Mouse (Mus musculus) intestine, postnatal 0 days (tissue): ENCODE results near the gene Cfap100. TPM values are rescaled to one million over a fixed set of nuclear protein-coding genes. Genes with fewer than 3 reads are reported as not detected.

ENCODE experiments used
- ATAC-seq: fragments of 200-750 bp; cut with Nextera tagmentation; 2 replicates; pipeline ENCODE4 v1.8.0; 2017; ENCODE audit warnings: mild to moderate bottlenecking, moderate TSS enrichment, moderate library complexity
- H3K27ac ChIP-seq: fragments of 300-500 bp; sonication (generic); 2 replicates; pipeline ENCODE4 v1.5.1; 2014; ENCODE audit warnings: mild to moderate bottlenecking, low read depth, low read length, moderate library complexity
- H3K27me3 ChIP-seq: fragments of 300-500 bp; sonication (generic); replicated peaks from 2 replicates; pipeline ENCODE4 v1.6.1; 2014; ENCODE audit warnings: low read length, mixed read lengths; ENCODE audit not compliant: control insufficient read depth, insufficient read depth
- H3K36me3 ChIP-seq: fragments of 300-500 bp; sonication (generic); 2 replicates; pipeline ENCODE4 v1.6.1; 2014; ENCODE audit warnings: mild to moderate bottlenecking, moderate library complexity; ENCODE audit not compliant: control insufficient read depth, insufficient read depth
- H3K4me1 ChIP-seq: fragments of 300-500 bp; sonication (generic); replicated peaks from 2 replicates; pipeline ENCODE4 v1.6.1; 2014; ENCODE audit warnings: antibody characterized with exemption, low read length, mixed read lengths; ENCODE audit not compliant: control insufficient read depth, insufficient read depth
- H3K4me2 ChIP-seq: fragments of 300-500 bp; sonication (generic); replicated peaks from 2 replicates; pipeline ENCODE4 v1.6.1; 2014; ENCODE audit warnings: low read depth, mild to moderate bottlenecking, moderate library complexity
- H3K4me3 ChIP-seq: fragments of 300-500 bp; sonication (generic); 2 replicates; pipeline ENCODE4 v1.5.1; 2014; ENCODE audit warnings: low read depth, low read length
- H3K9ac ChIP-seq: fragments of 300-500 bp; sonication (generic); 2 replicates; pipeline ENCODE4 v1.6.1; 2014; ENCODE audit warnings: mild to moderate bottlenecking, low read depth, low read length
- H3K9me3 ChIP-seq: fragments of 300-500 bp; sonication (generic); 2 replicates; pipeline ENCODE4 v1.6.1; 2016; ENCODE audit warnings: mixed run types; ENCODE audit not compliant: control insufficient read depth
- CTCF ChIP-seq: sonication (generic); IDR thresholded peaks from 2 replicates; pipeline ENCODE4 v1.5.1; 2016; ENCODE audit warnings: low read depth, mild to moderate bottlenecking, control low read depth, antibody characterized with exemption, moderate library complexity
- WGBS: fragments of 180-500 bp; shearing (Covaris S2); extraction: QIAGEN DNeasy Blood & Tissue Kit; methylation state at CpG from one replicate; pipeline ENCODE4 v1.1.7; 2014; 5-methylcytosine and 5-hydroxymethylcytosine counted together
- polyA plus RNA-seq: library from polyadenylated mRNA; unstranded; fragments of >200 nt; fragmentation: Nextera tagmentation; extraction: Ambion mirVana; gene quantifications from 2 replicates; pipeline ENCODE4 v1.2.1, GENCODE M21; 2015

The Cfap100 gene
- polyA plus RNA-seq, 1 experiment from 2014 or later = not detected

- Histone ChIP-seq H3K4me3 (no peak overlapping the region), H3K36me3 (no peaks in the 10 kb centered on the region), H3K9me3 (no peaks in the 10 kb centered on the region), H3K27me3 (no peaks in the 10 kb centered on the region), H3K4me2 (no peak overlapping the region), H3K27ac (no peak overlapping the region), H3K4me1 (peaks cover 9% of the 10 kb centered on the region), H3K9ac (no peak overlapping the region)
- no peak for TF ChIP-seq CTCF
- 85% methylated on average over 6 of the region's 6 CpGs for WGBS
- ATAC-seq = no peak
Measured at GRCm38 (mm10) chr6:90360922-90361614, 67.5 kb downstream of the Cfap100 start.

DNA sequence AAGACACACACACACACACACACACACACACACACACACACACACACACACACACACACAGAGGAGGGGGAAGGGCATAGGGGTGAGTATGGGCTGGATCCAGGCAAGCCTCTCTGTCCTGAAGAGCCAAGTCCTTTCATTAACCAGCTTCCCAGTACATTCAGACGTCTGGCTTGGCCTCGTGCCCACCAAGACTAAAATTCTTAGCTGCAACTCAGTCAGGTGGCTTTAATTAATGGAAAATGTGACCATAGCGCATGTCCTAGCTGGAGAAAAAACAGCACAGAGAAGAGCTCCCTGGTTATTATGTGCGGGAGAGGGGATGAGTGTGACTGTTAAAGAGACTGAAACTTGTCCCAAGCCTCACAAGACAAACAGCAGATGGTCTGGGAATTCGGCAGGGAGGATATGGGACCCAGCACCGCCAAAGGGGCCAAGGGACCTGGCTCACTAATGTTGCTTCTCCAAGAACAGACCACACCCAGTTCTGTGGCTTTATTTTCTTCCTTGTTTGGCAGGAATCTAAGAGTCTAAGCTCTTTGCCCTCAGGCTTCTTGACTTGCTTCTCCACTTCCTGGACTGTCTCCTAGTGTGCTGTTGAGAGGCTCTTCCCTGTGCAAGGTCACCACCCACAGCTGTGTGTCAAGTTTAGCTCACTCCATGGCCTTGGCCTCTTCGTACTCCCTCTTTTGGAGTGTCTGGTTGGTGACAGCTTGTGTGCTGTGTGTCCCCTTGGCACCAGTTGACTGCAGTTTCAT lies 68.4 kb downstream of the Cfap100 start:
- Histone ChIP-seq H3K4me2 (no peak overlapping the region), H3K9ac (no peak overlapping the region), H3K36me3 (no peaks in the 10 kb centered on the region), H3K9me3 (no peaks in the 10 kb centered on the region), H3K4me1 (peaks cover 9% of the 10 kb centered on the region), H3K27ac (peak overlapping the region; percentile 28; the same call in 1 of the 2 replicates), H3K4me3 (no peak overlapping the region), H3K27me3 (no peaks in the 10 kb centered on the region)
- peak; percentile 88 for ATAC-seq
- 23% methylated on average over 7 of the region's 7 CpGs for WGBS
- no peak for TF ChIP-seq CTCF

DNA sequence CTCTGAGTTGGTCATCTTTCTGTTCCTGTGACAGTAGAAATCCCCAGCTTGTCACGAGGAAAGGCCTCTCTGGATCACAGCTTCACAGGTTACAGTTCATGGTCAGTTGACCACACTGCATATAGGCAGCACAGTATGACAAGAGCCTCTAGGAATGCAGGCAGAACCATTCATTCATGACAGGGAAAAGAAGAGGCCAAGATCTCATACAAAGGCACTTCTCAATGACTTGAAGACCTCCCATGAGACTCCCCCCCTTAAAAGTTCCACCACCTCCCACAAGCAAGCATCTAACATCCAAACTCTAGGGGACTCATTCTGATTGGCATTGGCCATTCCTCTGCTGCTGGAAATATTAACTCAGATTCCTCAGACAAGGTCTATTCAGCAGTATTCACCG lies 69.2 kb downstream of the Cfap100 start:
- H3K36me3 ChIP-seq = no peaks in the 10 kb centered on the region
- ATAC-seq = no peak
- no peak overlapping the region for H3K4me2 ChIP-seq
- H3K4me3 ChIP-seq = no peak overlapping the region
- 0 out of 2 replicates have a peak overlapping the region, but pooled peaks have one; percentile 28 for H3K27ac ChIP-seq
- TF ChIP-seq CTCF = no peak
- peaks cover 9% of the 10 kb centered on the region for H3K4me1 ChIP-seq
- no peaks in the 10 kb centered on the region for H3K27me3 ChIP-seq
- 82% methylated on average over 2 of the region's 2 CpGs for WGBS
- H3K9me3 ChIP-seq = no peaks in the 10 kb centered on the region
- no peak overlapping the region for H3K9ac ChIP-seq

GRCm38 (mm10) chr6:90358142-90358541 lies 70.5 kb downstream of the Cfap100 start:
- Histone ChIP-seq H3K4me3 (no peak overlapping the region), H3K4me1 (peaks cover 9% of the 10 kb centered on the region), H3K27me3 (no peaks in the 10 kb centered on the region), H3K9me3 (no peaks in the 10 kb centered on the region), H3K36me3 (no peaks in the 10 kb centered on the region), H3K4me2 (no peak overlapping the region), H3K27ac (no peak overlapping the region), H3K9ac (no peak overlapping the region)
- WGBS = 70% methylated on average over 5 of the region's 5 CpGs
- ATAC-seq = no peak
- no peak for TF ChIP-seq CTCF

Other genes starting within 250 kb of the Cfap100 start
- gene V1ra8, start 226.0 kb downstream of the Cfap100 start, polyA plus RNA-seq = not detected in 2 replicates
- gene Vmn1r53, start 204.4 kb downstream of the Cfap100 start, polyA plus RNA-seq = not detected in 2 replicates
- gene Vmn1r54, start 182.5 kb downstream of the Cfap100 start, polyA plus RNA-seq = not detected in 2 replicates
- not detected in 2 replicates for gene BC048671, start 127.6 kb downstream of the Cfap100 start, polyA plus RNA-seq
- gene Chst13, start 103.6 kb downstream of the Cfap100 start, polyA plus RNA-seq = not detected in 2 replicates
- 0.04 TPM in 1 of 2 replicates, not detected in the other for gene Uroc1, start 95.5 kb downstream of the Cfap100 start, polyA plus RNA-seq
- gene Zxdc, start 59.3 kb downstream of the Cfap100 start, polyA plus RNA-seq = 5.0 and 5.3 TPM in 2 replicates
- gene Klf15, start 33.8 kb upstream of the Cfap100 start, polyA plus RNA-seq = 0.51 and 0.86 TPM in 2 replicates
- gene Aldh1l1, start 57.6 kb upstream of the Cfap100 start, polyA plus RNA-seq = 12.1 and 15.6 TPM in 2 replicates
- gene Slc41a3, start 175.9 kb upstream of the Cfap100 start, polyA plus RNA-seq = 8.8 and 10.0 TPM in 2 replicates